Mouse (Mus musculus): ENCODE measurements around the gene Pld2.
"Not testable (repeated sequence)": the region's sequence is repeated elsewhere in the genome, so short reads cannot be mapped to it uniquely, and the experiment has no call there.

Pld2 gene

GRCm38 (mm10) chr11:70525726-70526125 lies 14.1 kb upstream of the Pld2 start:
- DNase-seq (ENCODE audit: low spot score in 2 of 2) = no peak

GRCm38 (mm10) chr11:70526211-70526610 lies 13.7 kb upstream of the Pld2 start:
- no peak for DNase-seq (ENCODE audit: low spot score in 2 of 2)

GRCm38 (mm10) chr11:70528610-70529009 lies 11.3 kb upstream of the Pld2 start:
- no peak for DNase-seq (ENCODE audit: low spot score in 2 of 2)

GRCm38 (mm10) chr11:70531065-70531464 lies 8.8 kb upstream of the Pld2 start:
- DNase-seq (ENCODE audit: low spot score in 2 of 2) = not testable (repeated sequence)

- DNase-seq (ENCODE audit: low spot score in 2 of 2) = no peak
Measured at GRCm38 (mm10) chr11:70532839-70533238, 7.0 kb upstream of the Pld2 start, which contains the start of gene Gm40193. Gene Gm40193 (minus strand): TSS chr11:70532939.

GRCm38 (mm10) chr11:70539423-70539822 lies 441 bp upstream of the Pld2 start:
- DNase-seq (ENCODE audit: low spot score in 2 of 2) = no peak

- DNase-seq (ENCODE audit: low spot score in 2 of 2) = no peak
Measured at GRCm38 (mm10) chr11:70540928-70541327, 1.1 kb downstream of the Pld2 start.

GRCm38 (mm10) chr11:70541415-70541814 lies 1.6 kb downstream of the Pld2 start:
- DNase-seq (ENCODE audit: low spot score in 2 of 2) = no peak

- DNase-seq (ENCODE audit: low spot score in 2 of 2) = no peak
Measured at GRCm38 (mm10) chr11:70544496-70544895, 4.6 kb downstream of the Pld2 start.

- DNase-seq (ENCODE audit: low spot score in 2 of 2) = no peak
Measured at GRCm38 (mm10) chr11:70551526-70551925, 11.7 kb downstream of the Pld2 start.

- no peak for DNase-seq (ENCODE audit: low spot score in 2 of 2)
Measured at GRCm38 (mm10) chr11:70553940-70554339, 14.1 kb downstream of the Pld2 start.

- DNase-seq (ENCODE audit: low spot score in 2 of 2) = no peak
Measured at GRCm38 (mm10) chr11:70557545-70557944, 17.7 kb downstream of the Pld2 start.

- no peak for DNase-seq (ENCODE audit: low spot score in 2 of 2)
Measured at GRCm38 (mm10) chr11:70561937-70562286, 22.0 kb downstream of the Pld2 start.

GRCm38 (mm10) chr11:70562287-70562994 lies 22.6 kb downstream of the Pld2 start, which contains the start of gene Mink1:
Gene Mink1 (plus strand): TSS chr11:70562881.
- DNase-seq (ENCODE audit: low spot score in 2 of 2) = peak; percentile 74 to 83

- no peak for DNase-seq (ENCODE audit: low spot score in 2 of 2)
Measured at GRCm38 (mm10) chr11:70562995-70563469, 23.2 kb downstream of the Pld2 start.

GRCm38 (mm10) chr11:70563470-70564275 lies 23.8 kb downstream of the Pld2 start:
- peak in 1 of 2 experiments; percentile 16 for DNase-seq (ENCODE audit: low spot score in 2 of 2)

GRCm38 (mm10) chr11:70564276-70564873 lies 24.5 kb downstream of the Pld2 start:
- DNase-seq (ENCODE audit: low spot score in 2 of 2) = no peak

- DNase-seq (ENCODE audit: low spot score in 2 of 2) = no peak
Measured at GRCm38 (mm10) chr11:70566586-70566985, 26.7 kb downstream of the Pld2 start.

- not testable (repeated sequence) for DNase-seq (ENCODE audit: low spot score in 2 of 2)
Measured at GRCm38 (mm10) chr11:70570614-70571013, 30.8 kb downstream of the Pld2 start.

GRCm38 (mm10) chr11:70571641-70572040 lies 31.8 kb downstream of the Pld2 start:
- no peak for DNase-seq (ENCODE audit: low spot score in 2 of 2)

- no peak for DNase-seq (ENCODE audit: low spot score in 2 of 2)
Measured at GRCm38 (mm10) chr11:70572348-70572902, 32.6 kb downstream of the Pld2 start.

- no peak for DNase-seq (ENCODE audit: low spot score in 2 of 2)
Measured at GRCm38 (mm10) chr11:70573872-70574271, 34.0 kb downstream of the Pld2 start.
